Mouse (Mus musculus) ES-E14 (cell line): ENCODE measurements at regions not wholly inside any gene's neighbourhood (a gene's known extent, or its start where the extent isn't known, plus 50 kb on each side); places are given as distances from the start of the nearest gene placed in this dataset.

Experiments
- CHD2 ChIP-seq: IDR thresholded peaks from 2 replicates; pipeline ENCODE4 v1.6.1; 2014; ENCODE audit warnings: mild to moderate bottlenecking, low read depth, low read length, inconsistent platforms
- HCFC1 ChIP-seq: IDR thresholded peaks from 2 replicates; pipeline ENCODE4 v1.6.1; 2012; ENCODE audit warnings: low read length, inconsistent platforms, borderline replicate concordance; ENCODE audit not compliant: insufficient read depth
- MAFK ChIP-seq: IDR thresholded peaks from 2 replicates; pipeline ENCODE4 v1.6.1; 2014; ENCODE audit warnings: mild to moderate bottlenecking, low read depth, low read length, inconsistent platforms; ENCODE audit not compliant: insufficient read depth
- ZC3H11A ChIP-seq: IDR thresholded peaks from 2 replicates; pipeline ENCODE4 v1.6.1; 2012; ENCODE audit warnings: low read depth, mild to moderate bottlenecking, inconsistent platforms, low read length, borderline replicate concordance
- ZNF384 ChIP-seq: IDR thresholded peaks from 2 replicates; pipeline ENCODE4 v1.6.1; 2012; ENCODE audit warnings: low read depth, low read length, inconsistent platforms

GRCm38 (mm10) chr9:120771896-120772530, 157.0 kb upstream of the Ctnnb1 start:
- TF ChIP-seq MAFK, result no peak
- no peak for TF ChIP-seq CHD2
- TF ChIP-seq ZC3H11A, result no peak
- no peak for TF ChIP-seq ZNF384
- no peak for TF ChIP-seq HCFC1
